Mouse (Mus musculus) hindbrain, embryonic 10.5 days (tissue): ENCODE results near the gene Polr2f. TPM values are rescaled to one million over a fixed set of nuclear protein-coding genes. Genes with fewer than 3 reads are reported as not detected.

ENCODE experiments used
- DNase-seq: peaks from one replicate; pipeline ENCODE4 v3.0.0-alpha.2; 2017; ENCODE audit warnings: low spot score
- H3K27ac ChIP-seq: fragments of 300-500 bp; sonication (generic); 2 replicates; pipeline ENCODE4 v1.5.1; 2016; ENCODE audit warnings: mild to moderate bottlenecking, moderate library complexity
- H3K27me3 ChIP-seq: fragments of 300-500 bp; sonication (generic); 2 replicates; pipeline ENCODE4 v1.6.1; 2016; ENCODE audit warnings: mild to moderate bottlenecking; ENCODE audit not compliant: poor library complexity, insufficient read depth, severe bottlenecking
- H3K36me3 ChIP-seq: fragments of 300-500 bp; sonication (generic); 2 replicates; pipeline ENCODE4 v1.6.1; 2016; ENCODE audit warnings: mild to moderate bottlenecking, moderate library complexity
- H3K4me1 ChIP-seq: fragments of 300-500 bp; sonication (generic); replicated peaks from 2 replicates; pipeline ENCODE4 v1.6.1; 2016; ENCODE audit warnings: mild to moderate bottlenecking
- H3K4me3 ChIP-seq: fragments of 300-500 bp; sonication (generic); 2 replicates; pipeline ENCODE4 v1.5.1; 2016; ENCODE audit warnings: mild to moderate bottlenecking, moderate library complexity
- H3K9me3 ChIP-seq: fragments of 300-500 bp; sonication (generic); 2 replicates; pipeline ENCODE4 v1.6.1; 2016; ENCODE audit warnings: mild to moderate bottlenecking, moderate library complexity
- WGBS: fragments of 180-500 bp; shearing (Covaris S2); methylation state at CpG from one replicate; pipeline ENCODE4 v1.1.7; 2016; 5-methylcytosine and 5-hydroxymethylcytosine counted together
- polyA plus RNA-seq: library from polyadenylated mRNA; unstranded; fragments of >200 nt; fragmentation: Nextera tagmentation; extraction: Ambion mirVana; gene quantifications from 2 replicates; pipeline ENCODE4 v1.2.1, GENCODE M21; 2016

The Polr2f gene
- polyA plus RNA-seq, 1 experiment from 2014 or later = 383 TPM

DNA sequence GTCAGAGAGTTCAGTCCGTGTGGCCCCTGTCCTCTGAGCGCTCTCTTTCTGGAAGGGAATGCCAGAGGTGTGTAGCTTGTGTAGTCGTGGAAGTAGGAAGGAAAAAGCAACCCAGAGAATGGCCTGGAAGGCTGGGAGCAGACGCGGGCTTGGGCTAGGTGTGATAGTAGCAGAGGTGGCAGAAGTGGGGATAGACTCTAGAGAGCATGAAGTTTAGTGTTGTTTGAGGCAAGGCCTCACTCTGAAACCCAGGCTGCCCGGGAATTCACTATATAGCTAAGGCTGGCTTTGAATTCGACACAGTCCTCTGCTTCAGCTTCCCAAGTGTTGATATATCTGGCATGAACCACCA lies 733 bp downstream of the Polr2f start:
- H3K27ac ChIP-seq = peak overlapping the region; percentile 89
- DNase-seq = no peak
- peaks cover 23% of the 10 kb centered on the region for H3K4me1 ChIP-seq
- H3K4me3 ChIP-seq = peak overlapping the region; percentile 71
- 2% methylated on average over 7 of the region's 7 CpGs for WGBS
- 0 out of 2 replicates have a peak, but pooled peaks cover 4% of the 10 kb centered on the region for H3K27me3 ChIP-seq
- peaks cover 34% of the 10 kb centered on the region for H3K36me3 ChIP-seq
- no peaks in the 10 kb centered on the region for H3K9me3 ChIP-seq

DNA sequence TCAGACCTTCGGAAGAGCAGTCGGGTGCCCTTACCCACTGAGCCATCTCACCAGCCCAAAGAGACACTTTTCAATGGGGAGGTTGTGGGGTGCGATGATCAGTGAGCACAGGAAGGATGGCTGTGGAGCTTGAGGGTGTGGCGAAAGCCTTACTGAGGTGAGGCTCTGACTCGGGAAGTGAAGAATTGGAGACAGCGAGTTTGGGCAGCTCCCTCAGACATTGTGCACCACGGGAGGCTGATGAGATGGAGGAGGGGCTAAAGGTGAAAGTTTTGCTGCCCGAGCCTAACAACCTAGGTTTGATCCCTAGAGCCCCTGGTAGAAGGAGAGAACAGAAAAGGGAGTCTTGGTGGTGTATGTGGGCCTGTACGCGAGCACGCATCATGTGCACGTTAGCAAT lies 2.5 kb downstream of the Polr2f start:
- no peak overlapping the region for H3K27ac ChIP-seq
- 0 out of 2 replicates have a peak, but pooled peaks cover 4% of the 10 kb centered on the region for H3K27me3 ChIP-seq
- H3K9me3 ChIP-seq = no peaks in the 10 kb centered on the region
- peaks cover 23% of the 10 kb centered on the region for H3K4me1 ChIP-seq
- no peak for DNase-seq
- no peak overlapping the region for H3K4me3 ChIP-seq
- WGBS = 91% methylated on average over 12 of the region's 12 CpGs
- peaks cover 52% of the 10 kb centered on the region for H3K36me3 ChIP-seq

DNA sequence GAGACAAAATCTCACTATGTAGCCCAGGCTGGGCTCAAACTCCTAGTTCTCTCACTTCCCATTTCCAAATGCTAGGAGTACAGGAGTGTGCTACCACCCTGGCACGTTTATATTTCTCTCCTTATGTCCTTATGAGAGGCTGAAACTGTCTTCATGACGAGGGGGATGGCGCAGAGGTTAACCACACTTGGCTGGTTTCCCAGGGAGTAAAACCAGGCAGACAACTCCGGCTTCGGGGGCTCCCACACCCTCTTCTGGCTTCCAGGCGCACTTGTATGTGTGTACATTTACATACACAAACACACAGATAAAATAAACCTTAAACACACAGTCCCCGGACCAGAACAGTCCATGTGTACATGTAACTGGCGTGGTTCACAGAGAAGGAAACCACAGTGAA lies 3.2 kb downstream of the Polr2f start:
- 91% methylated on average over 8 of the region's 8 CpGs for WGBS
- peaks cover 59% of the 10 kb centered on the region for H3K36me3 ChIP-seq

DNA sequence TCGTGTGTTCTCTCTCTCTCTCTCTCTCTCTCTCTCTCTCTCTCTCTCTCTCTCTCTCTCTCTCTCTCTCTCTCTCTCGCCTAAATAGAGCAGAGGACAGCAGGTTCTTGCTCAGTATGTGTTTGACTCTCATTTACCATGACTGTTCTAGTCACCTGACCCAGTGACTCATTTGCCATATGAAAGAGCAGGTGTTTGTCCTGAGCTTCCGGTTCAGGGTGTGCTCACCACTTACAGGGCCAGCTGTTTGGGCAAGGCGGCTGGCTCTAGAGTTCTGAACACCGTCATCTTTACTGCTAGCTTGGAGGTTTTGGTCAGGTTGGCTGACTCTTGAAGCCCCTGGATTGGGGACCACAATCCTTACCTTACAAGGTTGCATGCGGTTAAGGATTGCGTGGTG lies 4.7 kb downstream of the Polr2f start:
- Histone ChIP-seq H3K9me3 (no peaks in the 10 kb centered on the region), H3K27ac (no peak overlapping the region), H3K4me3 (no peak overlapping the region), H3K27me3 (no peaks in the 10 kb centered on the region), H3K36me3 (peaks cover 71% of the 10 kb centered on the region), H3K4me1 (peaks cover 20% of the 10 kb centered on the region)
- DNase-seq = no peak
- 90% methylated on average over 7 of the region's 7 CpGs for WGBS

More for the DNA sequence above, 3.2 kb downstream of the Polr2f start:
- 0 out of 2 replicates have a peak, but pooled peaks cover 4% of the 10 kb centered on the region for H3K27me3 ChIP-seq
- no peaks in the 10 kb centered on the region for H3K9me3 ChIP-seq
- DNase-seq = no peak
- no peak overlapping the region for H3K4me3 ChIP-seq
- H3K4me1 ChIP-seq = peaks cover 23% of the 10 kb centered on the region
- H3K27ac ChIP-seq = no peak overlapping the region

DNA sequence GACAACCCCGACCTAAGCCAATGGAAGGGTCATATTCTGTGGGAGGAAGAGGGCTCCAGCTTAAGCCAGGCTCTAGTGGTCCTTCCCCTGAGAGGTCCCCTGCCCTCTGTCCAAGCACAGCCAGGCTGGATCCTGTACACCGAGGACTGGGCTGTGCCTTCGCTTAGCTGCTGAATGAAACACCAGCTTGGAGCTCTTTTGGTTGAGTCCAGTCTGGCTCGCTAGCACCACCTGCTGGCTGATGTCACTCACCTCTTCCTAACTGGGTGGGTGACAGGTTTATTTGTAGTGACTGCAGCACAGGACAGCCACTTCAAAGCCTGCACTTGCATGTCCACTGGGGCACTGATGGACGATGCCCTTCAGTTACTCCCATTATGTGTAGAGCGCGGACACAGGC lies 7.7 kb downstream of the Polr2f start:
- Histone ChIP-seq H3K27me3 (no peaks in the 10 kb centered on the region), H3K4me1 (peaks cover 25% of the 10 kb centered on the region), H3K27ac (no peak overlapping the region), H3K9me3 (no peaks in the 10 kb centered on the region), H3K36me3 (peaks cover 97% of the 10 kb centered on the region), H3K4me3 (no peak overlapping the region)
- 53% methylated on average over 7 of the region's 7 CpGs for WGBS
- DNase-seq = peak; percentile 87

DNA sequence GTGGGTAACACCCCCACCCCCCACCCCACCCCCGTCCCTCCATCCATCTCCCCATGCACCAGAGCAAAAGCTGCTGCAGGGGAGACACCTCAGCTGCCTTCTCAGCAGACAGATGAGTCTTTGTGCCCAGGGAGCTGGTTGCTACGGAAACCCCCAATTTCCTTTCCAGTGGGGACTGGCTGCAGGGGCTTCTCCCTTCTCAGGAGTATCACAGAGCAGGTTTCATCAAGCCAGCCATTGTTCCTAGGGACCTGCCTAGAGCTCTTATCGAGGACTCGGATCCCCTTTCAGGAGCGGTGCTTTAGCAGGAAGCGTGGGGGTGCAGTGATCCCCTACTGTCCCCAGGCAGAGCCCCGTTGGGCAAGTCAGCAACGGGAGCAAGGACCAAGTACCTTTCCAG lies 11.1 kb downstream of the Polr2f start:
- peak; percentile 47 for DNase-seq
- Histone ChIP-seq H3K9me3 (no peaks in the 10 kb centered on the region), H3K27ac (peak overlapping the region; percentile 83), H3K4me1 (peaks cover 57% of the 10 kb centered on the region), H3K27me3 (no peaks in the 10 kb centered on the region), H3K4me3 (no peak overlapping the region), H3K36me3 (peaks cover 67% of the 10 kb centered on the region)
- WGBS = 59% methylated on average over 8 of the region's 8 CpGs

DNA sequence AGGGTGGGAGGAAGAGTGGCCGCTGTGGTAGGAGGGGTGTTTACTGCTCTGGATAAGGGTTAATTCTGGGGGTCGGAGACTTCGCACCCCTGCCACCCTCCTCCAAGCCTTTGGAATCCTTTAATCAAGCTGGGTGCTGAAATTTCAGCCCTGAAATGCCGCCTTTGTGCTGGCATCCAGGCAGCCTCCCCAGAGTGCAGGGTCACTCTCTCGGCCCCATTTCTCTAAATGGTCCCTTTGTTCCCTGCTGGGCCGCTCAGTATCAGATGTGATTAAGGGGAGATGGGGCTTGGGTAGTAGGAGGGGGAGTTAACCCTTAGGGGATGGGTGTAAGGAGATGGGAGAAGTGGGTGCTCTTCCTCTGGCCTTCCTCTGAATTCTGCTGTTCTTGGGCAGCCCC lies 11.9 kb downstream of the Polr2f start:
- DNase-seq = peak; percentile 25

DNA sequence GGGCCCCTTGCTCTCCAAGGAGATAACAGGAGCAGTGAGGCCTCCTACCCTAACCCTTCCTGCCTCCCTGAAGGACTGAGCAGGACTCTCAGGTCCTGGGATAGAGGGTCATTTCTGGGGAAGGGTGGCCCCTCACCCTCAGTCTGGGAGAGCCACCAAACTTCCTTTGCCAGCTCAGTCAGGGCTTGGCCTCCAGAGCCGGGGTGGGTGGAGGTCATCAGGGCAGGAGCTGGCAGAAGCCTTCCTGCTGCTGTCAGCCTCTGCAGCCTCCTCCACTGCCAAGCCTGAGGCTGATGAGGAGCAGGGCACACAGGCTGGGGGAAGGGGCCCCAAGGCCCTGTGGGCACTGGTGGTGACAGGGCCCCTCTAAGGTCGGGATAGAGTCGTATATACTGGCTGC lies 14.8 kb downstream of the Polr2f start:
- no peak for DNase-seq
- Histone ChIP-seq H3K36me3 (peaks cover 33% of the 10 kb centered on the region), H3K27ac (peak overlapping the region; percentile 74), H3K27me3 (peaks cover 18% of the 10 kb centered on the region), H3K4me3 (0 out of 2 replicates have a peak overlapping the region, but pooled peaks have one; percentile 0), H3K4me1 (peaks cover 84% of the 10 kb centered on the region), H3K9me3 (no peaks in the 10 kb centered on the region)
- 23% methylated on average over 3 of the region's 3 CpGs for WGBS

More for the DNA sequence above, 11.9 kb downstream of the Polr2f start:
- Histone ChIP-seq H3K9me3 (no peaks in the 10 kb centered on the region), H3K36me3 (peaks cover 59% of the 10 kb centered on the region), H3K4me3 (no peak overlapping the region), H3K27me3 (peaks cover 5% of the 10 kb centered on the region; the same call in 1 of the 2 replicates), H3K4me1 (peaks cover 63% of the 10 kb centered on the region), H3K27ac (peak overlapping the region; percentile 83; the same call in 1 of the 2 replicates)
- 58% methylated on average over 6 of the region's 6 CpGs for WGBS

DNA sequence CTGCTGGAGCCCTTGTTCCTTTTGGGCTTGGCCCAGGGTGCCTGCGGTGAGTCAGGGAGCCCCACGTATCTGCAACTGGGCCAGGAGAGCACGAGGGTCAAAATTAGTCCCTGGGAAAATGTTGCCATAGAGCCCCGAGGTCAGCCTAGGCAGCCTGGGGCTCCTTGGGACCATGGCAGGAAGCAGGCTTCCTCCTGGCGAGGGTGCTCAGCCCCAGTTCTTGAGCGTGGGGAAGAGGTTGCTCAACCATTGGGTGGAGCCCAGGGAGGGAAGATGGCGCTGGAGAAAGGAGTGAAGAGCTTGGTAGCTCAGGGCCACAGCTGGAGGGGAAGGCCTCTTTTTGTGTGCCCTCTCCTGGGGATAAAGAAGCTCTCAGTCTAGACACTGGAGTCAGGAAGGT lies 21.5 kb downstream of the Polr2f start:
- Histone ChIP-seq H3K27ac (peak overlapping the region; percentile 78), H3K36me3 (no peaks in the 10 kb centered on the region), H3K4me3 (peak overlapping the region; percentile 48), H3K9me3 (no peaks in the 10 kb centered on the region), H3K27me3 (peaks cover 81% of the 10 kb centered on the region), H3K4me1 (peaks cover 78% of the 10 kb centered on the region)
- no peak for DNase-seq
- WGBS = 66% methylated on average over 7 of the region's 7 CpGs

DNA sequence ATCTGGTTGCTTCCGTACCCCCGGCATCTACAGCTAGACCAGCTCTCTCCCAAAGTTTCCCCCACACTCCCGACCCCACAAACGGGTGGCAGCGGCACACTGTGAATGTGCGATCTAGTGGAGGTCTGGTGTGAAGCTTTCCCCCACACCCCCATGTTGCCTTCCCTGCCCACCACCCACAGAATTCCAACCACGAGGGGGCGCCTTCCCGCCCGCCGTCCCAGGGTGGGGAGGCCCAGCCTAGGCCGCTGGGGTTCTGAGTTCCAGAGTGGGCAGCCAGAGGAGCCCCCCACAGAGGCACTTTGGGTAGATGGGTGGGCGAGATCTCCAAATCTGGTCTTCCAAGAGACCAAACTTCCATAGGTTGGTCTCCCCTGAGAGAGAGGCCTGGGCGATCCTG lies 22.0 kb downstream of the Polr2f start:
- DNase-seq = peak; percentile 17
- Histone ChIP-seq H3K27ac (peak overlapping the region; percentile 78), H3K4me1 (peaks cover 81% of the 10 kb centered on the region), H3K27me3 (peaks cover 81% of the 10 kb centered on the region), H3K4me3 (peak overlapping the region; percentile 48), H3K9me3 (no peaks in the 10 kb centered on the region), H3K36me3 (no peaks in the 10 kb centered on the region)
- WGBS = 42% methylated on average over 14 of the region's 14 CpGs

DNA sequence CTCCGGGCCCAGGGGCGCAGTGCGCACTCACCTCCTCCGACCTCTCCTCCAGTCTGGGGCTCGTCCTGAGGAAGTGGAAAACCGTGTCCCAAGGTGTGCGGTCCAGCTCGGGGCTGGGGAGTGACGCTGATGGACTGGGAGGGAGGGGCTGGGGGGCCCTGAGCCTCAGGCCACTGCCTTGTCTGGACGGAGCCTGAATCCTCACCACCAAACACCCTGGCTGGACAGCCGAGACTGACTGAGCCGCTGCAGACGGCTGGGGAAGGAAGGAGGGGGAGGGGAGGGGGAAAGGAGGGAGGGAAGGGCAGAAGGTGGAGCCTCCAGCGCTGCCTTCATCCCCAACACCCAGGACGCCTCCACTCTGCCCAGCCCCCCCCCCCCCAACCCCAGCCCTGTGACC lies 23.4 kb downstream of the Polr2f start:
- no peaks in the 10 kb centered on the region for H3K36me3 ChIP-seq
- H3K27ac ChIP-seq = peak overlapping the region; percentile 78
- DNase-seq = peak; percentile 58
- H3K9me3 ChIP-seq = no peaks in the 10 kb centered on the region
- 3% methylated on average over 15 of the region's 15 CpGs for WGBS
- peaks cover 85% of the 10 kb centered on the region for H3K27me3 ChIP-seq
- H3K4me3 ChIP-seq = peak overlapping the region; percentile 48
- H3K4me1 ChIP-seq = peaks cover 76% of the 10 kb centered on the region

DNA sequence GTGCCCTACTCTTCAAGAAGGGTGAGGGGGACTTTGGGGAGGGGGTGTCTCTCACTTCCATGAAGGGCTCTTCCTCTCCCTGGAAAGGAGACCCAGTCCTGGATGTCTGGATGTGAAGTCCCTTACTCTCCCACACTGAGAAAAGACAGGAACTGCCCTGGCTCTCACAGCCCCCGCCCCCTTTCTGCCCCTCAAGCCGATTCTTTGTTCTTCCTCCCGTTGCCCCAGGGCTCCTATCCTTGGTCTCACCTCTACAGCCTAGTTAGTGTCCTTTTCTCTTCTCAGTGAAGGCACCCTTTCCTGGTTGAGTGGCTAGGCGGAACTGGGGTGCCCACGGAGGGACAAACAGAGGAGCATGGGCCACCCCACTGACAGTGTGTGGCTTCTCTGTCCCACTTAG lies 24.3 kb downstream of the Polr2f start, which contains the start of gene Sox10:
TSS of gene Sox10 (minus strand) at position 101 of the 400 bp plus-strand sequence.
- peaks cover 83% of the 10 kb centered on the region for H3K27me3 ChIP-seq
- H3K36me3 ChIP-seq = no peaks in the 10 kb centered on the region
- DNase-seq = peak; percentile 19
- WGBS = 43% methylated on average over 5 of the region's 5 CpGs
- H3K27ac ChIP-seq = peak within 1 kb of the TSS; percentile 81
- peak within 1 kb of the TSS; percentile 48 for H3K4me3 ChIP-seq
- H3K9me3 ChIP-seq = no peaks in the 10 kb centered on the region
- peaks cover 78% of the 10 kb centered on the region for H3K4me1 ChIP-seq

DNA sequence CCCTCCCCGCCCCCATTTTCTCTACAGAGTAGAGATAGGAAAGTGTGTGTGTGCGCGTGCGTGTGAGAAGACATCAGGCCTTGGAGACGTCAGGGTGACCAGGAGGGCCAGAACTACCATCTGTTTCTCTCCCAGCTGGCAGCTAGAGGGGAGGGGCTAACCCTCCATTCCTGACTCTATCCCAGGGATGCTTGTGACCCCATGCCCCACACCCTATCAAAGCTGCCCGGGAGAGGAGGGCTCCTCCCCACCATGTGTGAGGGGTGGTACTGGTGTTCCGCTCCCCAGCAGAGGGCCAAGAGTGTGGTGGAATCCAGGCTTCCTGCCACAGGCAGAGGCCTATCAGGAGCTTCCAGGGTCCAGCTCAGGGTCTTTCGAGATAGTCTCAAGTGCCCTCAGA lies 25.9 kb downstream of the Polr2f start:
- H3K27ac ChIP-seq = peak overlapping the region; percentile 81
- 48% methylated on average over 8 of the region's 8 CpGs for WGBS
- H3K4me3 ChIP-seq = peak overlapping the region; percentile 29; the same call in 1 of the 2 replicates
- no peaks in the 10 kb centered on the region for H3K9me3 ChIP-seq
- peak; percentile 52 for DNase-seq
- peaks cover 79% of the 10 kb centered on the region for H3K4me1 ChIP-seq
- no peaks in the 10 kb centered on the region for H3K36me3 ChIP-seq
- H3K27me3 ChIP-seq = peaks cover 67% of the 10 kb centered on the region

DNA sequence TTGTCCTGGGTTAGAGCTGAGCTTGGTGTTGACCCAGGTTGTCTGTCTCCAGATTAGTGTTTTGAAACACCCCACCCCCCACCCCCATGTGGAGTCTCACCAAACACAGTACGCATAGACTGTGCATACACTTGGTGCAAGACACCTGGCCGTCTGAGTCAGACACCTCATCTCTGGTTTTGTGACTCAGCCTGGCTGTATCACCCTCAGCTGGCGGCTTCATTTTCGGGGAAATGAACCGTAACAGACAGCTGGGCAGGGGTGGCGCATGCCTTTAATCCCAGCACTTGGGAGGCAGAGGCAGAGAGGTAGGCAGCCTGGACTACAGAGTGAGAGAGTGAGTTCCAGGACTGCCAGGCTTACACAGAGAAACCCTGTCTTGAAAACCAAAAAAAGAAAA lies 36.1 kb downstream of the Polr2f start:
- H3K4me1 ChIP-seq = peaks cover 41% of the 10 kb centered on the region
- 58% methylated on average over 6 of the region's 6 CpGs for WGBS
- H3K4me3 ChIP-seq = no peak overlapping the region
- H3K9me3 ChIP-seq = no peaks in the 10 kb centered on the region
- H3K36me3 ChIP-seq = no peaks in the 10 kb centered on the region
- H3K27ac ChIP-seq = peak overlapping the region; percentile 76
- no peak for DNase-seq
- H3K27me3 ChIP-seq = no peaks in the 10 kb centered on the region
